Mouse (Mus musculus) thymus, adult 2 months (tissue): ENCODE measurements around the gene Zscan2.

Source experiments
- CTCF ChIP-seq: fragments of 200-500 bp; IDR thresholded peaks from 2 replicates; pipeline ENCODE4 v1.5.1; 2012; ENCODE audit warnings: mild to moderate bottlenecking, control low read depth, low read length, moderate library complexity, borderline replicate concordance; ENCODE audit not compliant: control insufficient read depth, poor library complexity, insufficient read depth; ENCODE audit errors: extremely low read depth
- POLR2A ChIP-seq: fragments of 200-500 bp; IDR thresholded peaks from 2 replicates; pipeline ENCODE4 v1.6.1; 2012; ENCODE audit warnings: mild to moderate bottlenecking, low read length, control low read depth, moderate library complexity; ENCODE audit not compliant: control insufficient read depth, poor library complexity, insufficient read depth; ENCODE audit errors: extremely low read depth

DNA sequence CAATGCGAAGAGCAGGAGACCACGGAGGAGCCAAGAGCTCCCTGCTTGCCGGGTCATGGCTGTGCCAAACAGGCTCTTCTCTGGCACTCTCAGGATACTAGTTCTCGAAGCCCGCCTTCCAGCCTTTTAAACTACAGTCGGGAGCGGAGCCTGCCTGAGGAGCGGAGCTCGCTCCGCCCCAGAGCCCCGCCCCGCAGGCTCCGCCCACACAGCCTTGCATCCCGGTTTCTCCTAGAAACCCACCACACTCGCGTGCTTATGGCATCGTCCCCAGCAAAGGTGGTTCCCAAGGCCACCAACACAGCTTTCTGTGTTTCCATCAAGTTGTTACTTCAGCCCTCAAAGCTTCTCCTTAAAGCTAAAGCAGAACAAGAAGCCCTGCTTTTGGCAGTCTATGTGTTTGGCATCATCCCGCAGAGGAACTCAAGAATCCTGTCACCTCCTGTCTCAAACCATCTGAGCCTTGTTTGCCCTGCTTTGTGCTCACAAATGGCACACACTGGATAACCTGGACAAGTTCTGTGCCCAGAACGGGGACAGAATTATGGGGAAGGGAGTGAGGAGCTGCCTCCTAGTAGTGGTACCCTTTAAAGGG, 44.3 kb downstream of the Zscan2 start, which contains the start of gene Nmb:
- TF ChIP-seq CTCF = no peak
- TF ChIP-seq POLR2A = 0 out of 2 replicates have a peak, but pooled peaks have one; percentile 37
